Mouse (Mus musculus) G1E (cell line): ENCODE measurements around the gene Csnk1g2. TPM values are rescaled to one million over a fixed set of nuclear protein-coding genes. Genes with fewer than 3 reads are reported as not detected.
A peak's percentile ranks its signal among the peaks of the same experiment; 100 is the strongest.

ENCODE experiments used
- ATAC-seq: 2 replicates; pipeline ENCODE4 v1.8.0; 2016; ENCODE audit warnings: mild to moderate bottlenecking; ENCODE audit not compliant: insufficient number of reproducible peaks, poor library complexity, low FRiP score, severe bottlenecking; ENCODE audit errors: extremely low read depth
- DNase-seq: peaks from one replicate; pipeline ENCODE4 v3.0.0; 2012; ENCODE audit warnings: low spot score
- H3K27me3 ChIP-seq: 2 replicates; pipeline ENCODE4 v1.6.1; 2012; ENCODE audit warnings: mild to moderate bottlenecking, low read length, inconsistent platforms; ENCODE audit not compliant: insufficient read depth
- H3K36me3 ChIP-seq: replicated peaks from 2 replicates; pipeline ENCODE3; 2012; ENCODE audit warnings: mild to moderate bottlenecking, inconsistent platforms
- H3K4me1 ChIP-seq: 2 replicates; pipeline ENCODE4 v1.6.1; 2012; ENCODE audit warnings: low read depth, low read length, inconsistent platforms, mixed read lengths; ENCODE audit not compliant: insufficient read depth
- H3K4me3 ChIP-seq: 2 replicates; pipeline ENCODE4 v1.5.1; 2012; ENCODE audit warnings: low read depth, mild to moderate bottlenecking, inconsistent platforms, low read length, moderate library complexity, mixed read lengths
- H3K9me3 ChIP-seq: replicated peaks from 2 replicates; pipeline ENCODE4 v1.6.1; 2012; ENCODE audit warnings: inconsistent platforms
- CTCF ChIP-seq: IDR thresholded peaks from 2 replicates; pipeline ENCODE4 v1.5.1; 2012; ENCODE audit warnings: low read depth, low read length, inconsistent platforms, mixed read lengths
- GATA1 ChIP-seq: IDR thresholded peaks from 2 replicates; pipeline ENCODE4 v1.6.1; 2012; ENCODE audit warnings: borderline replicate concordance, low read length, inconsistent platforms, mixed read lengths
- GATA2 ChIP-seq: IDR thresholded peaks from 2 replicates; pipeline ENCODE4 v1.6.1; 2012; ENCODE audit warnings: low read depth, low read length, inconsistent platforms, borderline replicate concordance
- POLR2AphosphoS5 ChIP-seq: IDR thresholded peaks from 2 replicates; pipeline ENCODE4 v1.6.1; 2012; ENCODE audit warnings: low read depth, low read length, inconsistent platforms; ENCODE audit not compliant: insufficient replicate concordance
- TAL1 ChIP-seq: conservative IDR thresholded peaks from 2 replicates; pipeline ENCODE4 v1.6.1; 2012; ENCODE audit warnings: low read depth, low read length, inconsistent platforms, mixed read lengths
- polyA plus RNA-seq: library from polyadenylated mRNA; stranded (reverse); fragments of >175 nt; gene quantifications from 2 replicates; pipeline ENCODE4 v1.2.3, GENCODE M21; 2012
- total RNA-seq, 2 experiments: library from RNA; stranded (forward) in 1 of 2; stranded (reverse) in 1 of 2; fragments of 200-1000 nt in 1 of 2; fragments of >200 nt in 1 of 2; fragmentation: Nextera tagmentation in 1 of 2; gene quantifications; 2 replicates each; pipeline ENCODE4 v1.2.3; 2014 to 2017

The Csnk1g2 gene
- total and polyA plus RNA-seq, 3 experiments = 110 to 470 (median 189) TPM

- Histone ChIP-seq H3K36me3 (peaks cover 58% of the 10 kb centered on the region), H3K27me3 (no peaks in the 10 kb centered on the region), H3K9me3 (no peaks in the 10 kb centered on the region), H3K4me1 (peaks cover 51% of the 10 kb centered on the region), H3K4me3 (peak overlapping the region; percentile 94)
- DNase-seq = no peak
- TF ChIP-seq GATA2 (no peak), TAL1 (no peak), GATA1 (no peak), POLR2AphosphoS5 (no peak), CTCF (no peak)
- ATAC-seq = no peak
These were observed 1.6 kb upstream of the Csnk1g2 start for GRCm38 (mm10) chr10:80620796-80621689.

- Histone ChIP-seq H3K9me3 (no peaks in the 10 kb centered on the region), H3K36me3 (peaks cover 58% of the 10 kb centered on the region), H3K4me3 (peak overlapping the region; percentile 94), H3K27me3 (no peaks in the 10 kb centered on the region), H3K4me1 (peaks cover 56% of the 10 kb centered on the region)
- ATAC-seq (no peak), DNase-seq (no peak)
- TF ChIP-seq TAL1 (no peak), CTCF (no peak)
These were observed 1.0 kb upstream of the Csnk1g2 start for GRCm38 (mm10) chr10:80621690-80621939.

GRCm38 (mm10) chr10:80621940-80622660 is 538 bp upstream of the Csnk1g2 start:
- no peaks in the 10 kb centered on the region for H3K9me3 ChIP-seq
- DNase-seq = peak; percentile 94
- H3K36me3 ChIP-seq = peaks cover 55% of the 10 kb centered on the region
- ATAC-seq = peak; percentile 89
- TF ChIP-seq POLR2AphosphoS5 = 0 out of 2 replicates have a peak, but pooled peaks have one; percentile 55
- TF ChIP-seq GATA2 = no peak
- no peak for TF ChIP-seq GATA1
- no peak for TF ChIP-seq CTCF
- TF ChIP-seq TAL1 = no peak
- peak overlapping the region; percentile 94 for H3K4me3 ChIP-seq
- H3K4me1 ChIP-seq = peaks cover 57% of the 10 kb centered on the region
- no peaks in the 10 kb centered on the region for H3K27me3 ChIP-seq

GRCm38 (mm10) chr10:80623457-80624191 is 986 bp downstream of the Csnk1g2 start:
- ATAC-seq (no peak), DNase-seq (peak; percentile 53)
- TF ChIP-seq TAL1 = no peak
- no peak for TF ChIP-seq GATA2
- no peak for TF ChIP-seq POLR2AphosphoS5
- TF ChIP-seq CTCF = no peak
- TF ChIP-seq GATA1 = no peak
- Histone ChIP-seq H3K4me1 (peaks cover 72% of the 10 kb centered on the region), H3K36me3 (peaks cover 60% of the 10 kb centered on the region), H3K4me3 (peak overlapping the region; percentile 94), H3K9me3 (no peaks in the 10 kb centered on the region), H3K27me3 (no peaks in the 10 kb centered on the region)

- DNase-seq (no peak), ATAC-seq (no peak)
- Histone ChIP-seq H3K27me3 (no peaks in the 10 kb centered on the region), H3K4me3 (no peak overlapping the region), H3K36me3 (peaks cover 70% of the 10 kb centered on the region), H3K9me3 (no peaks in the 10 kb centered on the region), H3K4me1 (peaks cover 75% of the 10 kb centered on the region)
- TF ChIP-seq TAL1 (no peak), GATA1 (no peak), CTCF (no peak), POLR2AphosphoS5 (no peak), GATA2 (no peak)
These were observed 3.1 kb downstream of the Csnk1g2 start for GRCm38 (mm10) chr10:80625764-80626163.

GRCm38 (mm10) chr10:80627685-80628084 is 5.0 kb downstream of the Csnk1g2 start:
- Histone ChIP-seq H3K36me3 (peaks cover 89% of the 10 kb centered on the region), H3K27me3 (no peaks in the 10 kb centered on the region), H3K4me1 (peaks cover 78% of the 10 kb centered on the region), H3K9me3 (no peaks in the 10 kb centered on the region), H3K4me3 (peak overlapping the region; percentile 3; the same call in 1 of the 2 replicates)
- DNase-seq = no peak
- TF ChIP-seq CTCF (no peak), POLR2AphosphoS5 (no peak), TAL1 (no peak), GATA1 (no peak), GATA2 (no peak)
- ATAC-seq = no peak; the same call in 1 of the 2 replicates
